Mouse (Mus musculus): ENCODE results near the gene Clns1a.

Clns1a gene

DNA sequence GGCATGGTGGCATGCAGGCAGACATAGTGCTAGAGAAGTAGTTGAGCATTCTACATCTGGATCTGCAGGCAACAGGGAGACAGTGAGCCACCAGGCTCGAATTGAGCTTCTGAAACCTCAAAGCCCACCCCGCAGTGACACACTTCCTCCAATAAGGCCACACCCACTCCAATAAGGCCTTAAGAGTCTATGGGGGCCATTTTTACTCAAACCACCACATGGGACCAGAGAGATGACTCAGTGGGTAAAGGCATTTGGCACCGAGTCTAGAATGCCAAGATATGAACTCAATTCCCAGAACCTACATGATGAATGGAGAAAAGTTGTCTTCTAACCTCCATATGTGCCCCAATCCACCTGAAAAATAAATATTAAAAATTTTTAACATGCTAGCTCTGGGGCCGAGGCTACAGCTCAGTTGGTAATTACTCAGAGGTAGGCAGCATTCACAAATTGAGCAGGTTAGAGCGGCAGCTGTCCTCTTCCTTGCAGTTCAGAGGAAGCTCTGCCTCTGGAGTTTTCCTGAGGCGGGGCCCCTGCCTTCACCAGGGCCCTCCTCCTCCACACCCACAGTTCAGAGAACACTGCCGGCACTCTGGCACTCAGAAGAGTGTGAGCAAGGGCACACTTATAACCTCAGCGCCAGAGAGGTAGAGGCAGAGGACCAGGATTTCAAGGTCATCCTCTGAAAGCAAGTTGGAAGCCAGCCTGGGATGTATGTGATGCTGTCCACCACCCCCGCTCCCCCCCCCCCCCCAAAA, 70.2 kb downstream of the Clns1a start:
- DNase-seq = no peak

DNA sequence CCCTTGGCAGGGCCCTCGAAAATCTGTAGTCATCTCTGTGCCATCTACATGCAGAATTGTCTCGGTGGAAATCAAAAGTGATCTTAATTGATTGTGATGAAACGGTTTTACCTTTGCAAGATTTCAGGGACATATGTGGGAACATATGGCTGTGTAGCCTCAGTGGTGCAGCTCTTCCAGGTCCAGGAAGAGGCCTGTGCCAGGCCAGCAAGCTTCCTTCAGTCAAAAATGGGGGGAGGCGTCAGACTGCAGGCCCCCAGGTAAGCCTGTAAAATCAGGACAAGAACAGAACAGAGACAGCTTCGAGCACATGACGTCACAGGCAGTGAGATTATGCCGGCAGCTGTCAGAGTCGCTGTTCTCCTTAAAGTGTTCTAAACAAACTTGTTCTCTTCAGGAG, 71.4 kb downstream of the Clns1a start:
- no peak for DNase-seq

DNA sequence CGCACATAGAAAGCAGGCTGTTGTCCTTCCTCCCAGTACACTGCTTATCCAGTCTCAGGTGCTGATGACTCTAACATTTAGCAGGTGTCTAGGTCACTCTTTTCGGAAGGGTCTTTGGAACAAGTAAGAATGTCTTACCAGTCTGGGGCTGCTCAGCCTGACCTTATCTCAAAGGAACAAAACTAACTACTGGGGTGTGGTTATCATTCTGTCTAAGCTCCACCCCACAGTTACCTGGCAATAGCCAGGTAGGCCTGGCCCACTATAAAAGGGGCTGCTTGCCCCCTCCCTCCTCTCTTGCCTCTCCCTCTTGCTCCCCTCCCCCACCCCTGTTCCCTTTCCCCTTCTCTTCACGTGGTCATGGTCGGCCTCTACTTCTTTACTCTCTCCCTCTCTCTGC, 72.6 kb downstream of the Clns1a start:
- DNase-seq = no peak
